Mouse (Mus musculus): Measurements from ENCODE around the gene Tmem200a.

Gene Tmem200a

GRCm38 (mm10) chr10:26078521-26079142, at the start of gene Tmem200a:
Tmem200a (minus strand) TSS chr10:26079052.
- DNase-seq (ENCODE audit: low read depth, low spot score) = peak; percentile 75

GRCm38 (mm10) chr10:26119822-26120183, 41.0 kb upstream of the Tmem200a start:
- DNase-seq (ENCODE audit: low read depth, low spot score) = no peak

GRCm38 (mm10) chr10:26119067-26119821, 40.4 kb upstream of the Tmem200a start:
- no peak for DNase-seq (ENCODE audit: low read depth, low spot score)

- no peak for DNase-seq (ENCODE audit: low read depth, low spot score)
Observed at GRCm38 (mm10) chr10:26114409-26114808, 35.6 kb upstream of the Tmem200a start.

- DNase-seq (ENCODE audit: low read depth, low spot score) = no peak
Observed at GRCm38 (mm10) chr10:26103330-26103982, 24.6 kb upstream of the Tmem200a start.

- DNase-seq (ENCODE audit: low read depth, low spot score) = no peak
Observed at GRCm38 (mm10) chr10:26082081-26082480, 3.2 kb upstream of the Tmem200a start.

GRCm38 (mm10) chr10:26079678-26080077, 826 bp upstream of the Tmem200a start:
- DNase-seq (ENCODE audit: low read depth, low spot score) = no peak

- DNase-seq (ENCODE audit: low read depth, low spot score) = peak; percentile 7
Observed at GRCm38 (mm10) chr10:26077671-26078481, 976 bp downstream of the Tmem200a start, which contains the start of gene Gm9767. Gm9767 (plus strand) TSS chr10:26078255.

GRCm38 (mm10) chr10:26076949-26077348, 1.9 kb downstream of the Tmem200a start:
- DNase-seq (ENCODE audit: low read depth, low spot score) = no peak

- DNase-seq (ENCODE audit: low read depth, low spot score) = no peak
Observed at GRCm38 (mm10) chr10:26071986-26072385, 6.9 kb downstream of the Tmem200a start.

GRCm38 (mm10) chr10:26063071-26063470, 15.8 kb downstream of the Tmem200a start:
- no peak for DNase-seq (ENCODE audit: low read depth, low spot score)

- no peak for DNase-seq (ENCODE audit: low read depth, low spot score)
Observed at GRCm38 (mm10) chr10:26059662-26060307, 19.1 kb downstream of the Tmem200a start.

- DNase-seq (ENCODE audit: low read depth, low spot score) = no peak
Observed at GRCm38 (mm10) chr10:26051177-26051576, 27.7 kb downstream of the Tmem200a start.

GRCm38 (mm10) chr10:26034931-26035330, 43.9 kb downstream of the Tmem200a start:
- no peak for DNase-seq (ENCODE audit: low read depth, low spot score)

- DNase-seq (ENCODE audit: low read depth, low spot score) = no peak
Observed at GRCm38 (mm10) chr10:26018740-26019139, 60.1 kb downstream of the Tmem200a start.

- no peak for DNase-seq (ENCODE audit: low read depth, low spot score)
Observed at GRCm38 (mm10) chr10:26014298-26014697, 64.6 kb downstream of the Tmem200a start.

GRCm38 (mm10) chr10:26008948-26009347, 69.9 kb downstream of the Tmem200a start:
- no peak for DNase-seq (ENCODE audit: low read depth, low spot score)

- no peak for DNase-seq (ENCODE audit: low read depth, low spot score)
Observed at GRCm38 (mm10) chr10:26005471-26005870, 73.4 kb downstream of the Tmem200a start.

GRCm38 (mm10) chr10:26000893-26001292, 78.0 kb downstream of the Tmem200a start:
- no peak for DNase-seq (ENCODE audit: low read depth, low spot score)

GRCm38 (mm10) chr10:25999291-25999930, 79.4 kb downstream of the Tmem200a start:
- DNase-seq (ENCODE audit: low read depth, low spot score) = no peak

GRCm38 (mm10) chr10:25984056-25984455, 94.8 kb downstream of the Tmem200a start:
- no peak for DNase-seq (ENCODE audit: low read depth, low spot score)
